In the genomic region with DNA sequence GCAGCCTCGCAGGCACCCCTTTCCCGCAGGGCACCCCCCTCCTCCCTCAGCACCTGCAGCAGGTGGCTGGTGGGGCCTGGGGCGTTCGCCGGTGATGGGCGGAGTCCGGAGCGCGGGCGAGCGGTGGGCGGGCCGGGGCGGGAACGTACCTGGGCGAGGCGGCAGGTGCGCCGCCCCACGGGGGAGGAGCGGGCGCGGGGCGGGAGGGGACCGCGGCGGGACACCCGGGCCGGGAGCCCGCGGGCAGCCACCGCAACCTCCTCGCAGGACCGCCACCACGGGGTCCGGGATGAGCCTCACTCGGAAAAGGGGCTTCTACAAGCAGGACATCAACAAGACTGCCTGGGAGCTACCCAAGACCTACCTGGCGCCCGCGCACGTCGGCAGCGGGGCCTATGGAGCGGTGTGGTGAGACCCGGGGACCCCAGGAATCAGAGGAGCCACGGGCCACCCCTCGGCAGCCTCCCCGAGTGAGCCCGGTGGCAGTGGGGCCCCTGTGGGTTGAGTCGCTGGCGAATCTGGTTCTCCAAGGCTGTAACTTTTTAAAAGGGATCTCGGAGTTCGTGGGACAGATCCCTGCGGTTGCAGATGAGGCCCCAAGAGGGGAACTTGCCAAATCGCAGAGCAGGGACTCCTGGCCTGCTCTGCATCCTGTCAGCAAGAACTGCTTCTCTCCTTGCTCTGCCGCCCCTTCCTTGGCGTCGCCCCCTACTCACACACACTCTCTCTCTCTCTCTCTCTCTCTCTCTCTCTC, we compare ENCODE assay signal across 8 mouse cellular contexts. TPM values are rescaled to one million over a fixed set of nuclear protein-coding genes. Genes with fewer than 3 reads are reported as not detected.
DNase-seq lines count a peak whose midpoint lies in the region; ATAC-seq lines count a peak whose summit lies in the region.

A gene (plus strand): TSS at position 177 of the 754 bp plus-strand sequence.

- peak within 1 kb of the TSS; percentile 51 for H3K9ac ChIP-seq in embryonic facial prominence, embryonic 11.5 days (replicated peaks; ENCODE audit: low read length)
- peak within 1 kb of the TSS; percentile 60 for H3K9ac ChIP-seq in hindbrain, embryonic 13.5 days
- H3K9ac ChIP-seq in liver, embryonic 13.5 days = peak within 1 kb of the TSS; percentile 36

- under 1% methylated on average over 49 of the region's 58 CpGs for WGBS in embryonic facial prominence, embryonic 11.5 days
- WGBS in hindbrain, embryonic 13.5 days = 1% methylated on average over 41 of the region's 58 CpGs
- 3% methylated on average over 56 of the region's 58 CpGs for WGBS in liver, embryonic 13.5 days (ENCODE audit: insufficient replicate concordance)

- DNase-seq in heart, adult 11 months = peak; percentile 90
- no peak for DNase-seq in heart, adult 9 months (ENCODE audit: low spot score in 2 of 2)
- DNase-seq in embryonic facial prominence, embryonic 11.5 days (ENCODE audit: low spot score) = no peak
- DNase-seq in liver, embryonic 13.5 days = no peak
- peak; percentile 58 for DNase-seq in neural tube, embryonic 10.5 days (ENCODE audit: extremely low spot score, low spot score)
- DNase-seq in right cerebral cortex, postnatal 4 days = no peak
- no peak for DNase-seq in layer of hippocampus, postnatal 36 days

- ATAC-seq in embryonic facial prominence, embryonic 11.5 days (replicated peaks; ENCODE audit: insufficient number of reproducible peaks, low FRiP score, low TSS enrichment, low read depth) = no peak
- no peak for ATAC-seq in hindbrain, embryonic 13.5 days (ENCODE audit: low FRiP score)
- ATAC-seq in liver, embryonic 13.5 days (ENCODE audit: low read depth) = no peak

- peaks cover 6% of the 10 kb centered on the region for H3K4me1 ChIP-seq in embryonic facial prominence, embryonic 11.5 days (ENCODE audit: control insufficient read depth, insufficient read depth, low read length)
- H3K4me1 ChIP-seq in hindbrain, embryonic 13.5 days (replicated peaks) = peaks cover 16% of the 10 kb centered on the region
- peaks cover 16% of the 10 kb centered on the region for H3K4me1 ChIP-seq in liver, embryonic 13.5 days (replicated peaks)

- H3K36me3 ChIP-seq in embryonic facial prominence, embryonic 11.5 days (replicated peaks; ENCODE audit: control insufficient read depth, insufficient read depth, low read depth, low read length) = no peaks in the 10 kb centered on the region
- H3K36me3 ChIP-seq in hindbrain, embryonic 13.5 days = no peaks in the 10 kb centered on the region
- no peaks in the 10 kb centered on the region for H3K36me3 ChIP-seq in liver, embryonic 13.5 days

- H3K27ac ChIP-seq in embryonic facial prominence, embryonic 11.5 days (replicated peaks; ENCODE audit: low read depth, low read length) = no peak within 1 kb of the TSS
- H3K27ac ChIP-seq in hindbrain, embryonic 13.5 days = no peak within 1 kb of the TSS
- no peak within 1 kb of the TSS for H3K27ac ChIP-seq in liver, embryonic 13.5 days

- peak within 1 kb of the TSS; percentile 82 for H3K4me2 ChIP-seq in embryonic facial prominence, embryonic 11.5 days (ENCODE audit: low read depth, low read length)
- H3K4me2 ChIP-seq in hindbrain, embryonic 13.5 days = peak within 1 kb of the TSS; percentile 66
- peak within 1 kb of the TSS; percentile 70 for H3K4me2 ChIP-seq in liver, embryonic 13.5 days

- H3K4me3 ChIP-seq in embryonic facial prominence, embryonic 11.5 days (ENCODE audit: low read depth, low read length) = peak within 1 kb of the TSS; percentile 42
- peak within 1 kb of the TSS; percentile 38 for H3K4me3 ChIP-seq in hindbrain, embryonic 13.5 days
- peak within 1 kb of the TSS; percentile 51 for H3K4me3 ChIP-seq in liver, embryonic 13.5 days (replicated peaks)

- no peaks in the 10 kb centered on the region for H3K9me3 ChIP-seq in embryonic facial prominence, embryonic 11.5 days (replicated peaks; ENCODE audit: control insufficient read depth, low read length)
- H3K9me3 ChIP-seq in hindbrain, embryonic 13.5 days = no peaks in the 10 kb centered on the region
- H3K9me3 ChIP-seq in liver, embryonic 13.5 days (replicated peaks) = no peaks in the 10 kb centered on the region

- peaks cover 19% of the 10 kb centered on the region for H3K27me3 ChIP-seq in embryonic facial prominence, embryonic 11.5 days (ENCODE audit: control insufficient read depth, insufficient read depth, low read length)
- peaks cover 57% of the 10 kb centered on the region for H3K27me3 ChIP-seq in hindbrain, embryonic 13.5 days
- peaks cover 63% of the 10 kb centered on the region for H3K27me3 ChIP-seq in liver, embryonic 13.5 days

RNA-seq across cellular contexts. Expression of the gene that starts here (rescaled TPM):
- 10.3 and 11.5 TPM in 2 replicates for polyA plus RNA-seq in embryonic facial prominence, embryonic 11.5 days (2014; fragmentation: Nextera tagmentation; extraction: Ambion mirVana)
- polyA plus RNA-seq in hindbrain, embryonic 13.5 days (2015; fragmentation: Nextera tagmentation; extraction: Ambion mirVana) = 0.93 and 1.2 TPM in 2 replicates
- 1.7 and 2.2 TPM in 2 replicates for polyA plus RNA-seq in liver, embryonic 13.5 days (2015; fragmentation: Nextera tagmentation; extraction: Ambion mirVana)
- 1 to 10 TPM in 1 of 2 experiments, under 1 TPM in 1; 0.60 to 1.1 TPM for total RNA-seq in layer of hippocampus, postnatal 36 days (2021)

Comparison
In these comparisons a context has a peak if more than half of its experiments do, and no peak if none do; other contexts are left out.
1. DNase-seq: peak in heart, adult 11 months (single experiment) and neural tube, embryonic 10.5 days (single experiment); none in heart, adult 9 months (0 of 2), embryonic facial prominence, embryonic 11.5 days (single experiment), liver, embryonic 13.5 days (single experiment), right cerebral cortex, postnatal 4 days (single experiment) and layer of hippocampus, postnatal 36 days (0 of 2).
2. Peak in every context shown above with its lines, with median percentiles within 50 percentile points of each other: H3K4me2 ChIP-seq, H3K4me3 ChIP-seq and H3K9ac ChIP-seq.